Mouse (Mus musculus): Measurements from ENCODE around the gene Msl1. TPM values are rescaled to one million over a fixed set of nuclear protein-coding genes. Genes with fewer than 3 reads are reported as not detected.

Gene Msl1
- polyA plus RNA-seq, 1 experiment from 2014 or later: 21.6 TPM

GRCm38 (mm10) chr11:98854116-98854515 is 58.8 kb downstream of the Msl1 start:
- H3K36me3 ChIP-seq: no peaks in the 10 kb centered on the region
- no peak for DNase-seq (ENCODE audit: low spot score)
- no peak overlapping the region for H3K4me3 ChIP-seq
- peaks cover 40% of the 10 kb centered on the region for H3K4me1 ChIP-seq
- no peaks in the 10 kb centered on the region for H3K9me3 ChIP-seq
- no peak overlapping the region for H3K27ac ChIP-seq
- H3K27me3 ChIP-seq (ENCODE audit: insufficient read depth, poor library complexity, severe bottlenecking): peaks cover 22% of the 10 kb centered on the region
- 89% methylated on average over 8 of the region's 8 CpGs for WGBS

GRCm38 (mm10) chr11:98854659-98855058 is 59.3 kb downstream of the Msl1 start:
- no peaks in the 10 kb centered on the region for H3K36me3 ChIP-seq
- peaks cover 17% of the 10 kb centered on the region; the same call in 1 of the 2 replicates for H3K27me3 ChIP-seq (ENCODE audit: insufficient read depth, poor library complexity, severe bottlenecking)
- no peaks in the 10 kb centered on the region for H3K9me3 ChIP-seq
- no peak overlapping the region for H3K27ac ChIP-seq
- no peak for DNase-seq (ENCODE audit: low spot score)
- 88% methylated on average over 2 of the region's 2 CpGs for WGBS
- peaks cover 36% of the 10 kb centered on the region for H3K4me1 ChIP-seq
- H3K4me3 ChIP-seq: no peak overlapping the region

Other genes with a start within 250 kb of the Msl1 start
- gene Ikzf3, start 249.5 kb upstream of the Msl1 start, polyA plus RNA-seq (2016; fragmentation: Nextera tagmentation; extraction: Ambion mirVana): 0.04 and 0.22 TPM in 2 replicates
- 0.21 and 0.65 TPM in 2 replicates for gene Zpbp2, start 244.4 kb upstream of the Msl1 start, polyA plus RNA-seq (2016; fragmentation: Nextera tagmentation; extraction: Ambion mirVana)
- gene Ormdl3, start 208.1 kb upstream of the Msl1 start, polyA plus RNA-seq (2016; fragmentation: Nextera tagmentation; extraction: Ambion mirVana): 56.1 and 61.0 TPM in 2 replicates
- not detected in 2 replicates for gene Lrrc3c, start 197.2 kb upstream of the Msl1 start, polyA plus RNA-seq (2016; fragmentation: Nextera tagmentation; extraction: Ambion mirVana)
- gene Gm12355, start 169.9 kb upstream of the Msl1 start, polyA plus RNA-seq (2016; fragmentation: Nextera tagmentation; extraction: Ambion mirVana): 0.71 and 1.0 TPM in 2 replicates
- not detected in 2 replicates for gene Gsdma3, start 169.2 kb upstream of the Msl1 start, polyA plus RNA-seq (2016; fragmentation: Nextera tagmentation; extraction: Ambion mirVana)
- gene Gsdma2, start 148.8 kb upstream of the Msl1 start, polyA plus RNA-seq (2016; fragmentation: Nextera tagmentation; extraction: Ambion mirVana): not detected in 2 replicates
- not detected in 2 replicates for gene Gsdma, start 131.2 kb upstream of the Msl1 start, polyA plus RNA-seq (2016; fragmentation: Nextera tagmentation; extraction: Ambion mirVana)
- gene Psmd3, start 113.0 kb upstream of the Msl1 start, polyA plus RNA-seq (2016; fragmentation: Nextera tagmentation; extraction: Ambion mirVana): 232 and 255 TPM in 2 replicates
- gene Csf3, start 94.3 kb upstream of the Msl1 start, polyA plus RNA-seq (2016; fragmentation: Nextera tagmentation; extraction: Ambion mirVana): not detected in 2 replicates
- 54.6 and 56.5 TPM in 2 replicates for gene Med24, start 66.1 kb upstream of the Msl1 start, polyA plus RNA-seq (2016; fragmentation: Nextera tagmentation; extraction: Ambion mirVana)
- gene Thra, start 54.9 kb upstream of the Msl1 start, polyA plus RNA-seq (2016; fragmentation: Nextera tagmentation; extraction: Ambion mirVana): 19.2 and 23.2 TPM in 2 replicates
- 3.6 and 5.9 TPM in 2 replicates for gene Nr1d1, start 20.2 kb upstream of the Msl1 start, polyA plus RNA-seq (2016; fragmentation: Nextera tagmentation; extraction: Ambion mirVana)
- gene Casc3, start 9.4 kb downstream of the Msl1 start, polyA plus RNA-seq (2016; fragmentation: Nextera tagmentation; extraction: Ambion mirVana): 29.5 and 37.2 TPM in 2 replicates
- gene Rapgefl1, start 41.3 kb downstream of the Msl1 start, polyA plus RNA-seq (2016; fragmentation: Nextera tagmentation; extraction: Ambion mirVana): 0.78 and 0.87 TPM in 2 replicates
- 2.8 and 4.1 TPM in 2 replicates for gene Wipf2, start 68.1 kb downstream of the Msl1 start, polyA plus RNA-seq (2016; fragmentation: Nextera tagmentation; extraction: Ambion mirVana)
- gene Cdc6, start 112.3 kb downstream of the Msl1 start, polyA plus RNA-seq (2016; fragmentation: Nextera tagmentation; extraction: Ambion mirVana): 39.3 and 47.7 TPM in 2 replicates
- gene Rara, start 132.3 kb downstream of the Msl1 start, polyA plus RNA-seq (2016; fragmentation: Nextera tagmentation; extraction: Ambion mirVana): 30.4 and 36.9 TPM in 2 replicates
- 1.0 and 1.1 TPM in 2 replicates for gene Gjd3, start 187.5 kb downstream of the Msl1 start, polyA plus RNA-seq (2016; fragmentation: Nextera tagmentation; extraction: Ambion mirVana)
- 207 and 238 TPM in 2 replicates for gene Top2a, start 228.7 kb downstream of the Msl1 start, polyA plus RNA-seq (2016; fragmentation: Nextera tagmentation; extraction: Ambion mirVana)
- 382 and 559 TPM in 2 replicates for gene Igfbp4, start 245.7 kb downstream of the Msl1 start, polyA plus RNA-seq (2016; fragmentation: Nextera tagmentation; extraction: Ambion mirVana)

Data from heart, embryonic 10.5 days (tissue).